Mouse (Mus musculus) Patski (cell line): ENCODE data around the gene Axl. TPM values are rescaled to one million over a fixed set of nuclear protein-coding genes. Genes with fewer than 3 reads are reported as not detected.

Experiments used
- ATAC-seq: fragments of 100-300 bp; one replicate; pipeline ENCODE4 v1.8.0; 2021
- CTCF ChIA-PET: fragments of 350-600 bp; sonication (Branson Sonifier 250); formaldehyde crosslinking; loops from one replicate; lab custom pipeline; 2022; ENCODE audit warnings: inconsistent platforms; lab: Charles Lee
- POLR2A ChIA-PET: fragments of 350-600 bp; sonication (Branson Sonifier 250); formaldehyde crosslinking; loops from one replicate; lab custom pipeline; 2022; ENCODE audit warnings: antibody characterized with exemption, inconsistent platforms; lab: Charles Lee
- DNase-seq: peaks from one replicate; pipeline ENCODE4 v3.0.0-alpha.2; 2011; ENCODE audit warnings: low read depth, low spot score
- H3K27me3 ChIP-seq: fragments of 371-371 bp; one replicate; pipeline ENCODE4 v1.5.1; 2021
- CTCF ChIP-seq: fragments of 100-300 bp; IDR thresholded peaks from one replicate; pipeline ENCODE4 v1.5.1; 2021
- in situ Hi-C: fragments of 300-500 bp; cut with MboI; formaldehyde crosslinking; loops from 3 replicates; pipeline ENCODE4 v1.11.1; 2018; ENCODE audit warnings: low pct_unique_long_range_greater_than_20kb, mixed read lengths
- polyA plus RNA-seq: library from polyadenylated mRNA; unstranded; gene quantifications from one replicate; pipeline ENCODE4 v1.2.3, GENCODE M21; 2021

Gene Axl
- polyA plus RNA-seq, 1 experiment from 2014 or later, result 473 TPM

DNA sequence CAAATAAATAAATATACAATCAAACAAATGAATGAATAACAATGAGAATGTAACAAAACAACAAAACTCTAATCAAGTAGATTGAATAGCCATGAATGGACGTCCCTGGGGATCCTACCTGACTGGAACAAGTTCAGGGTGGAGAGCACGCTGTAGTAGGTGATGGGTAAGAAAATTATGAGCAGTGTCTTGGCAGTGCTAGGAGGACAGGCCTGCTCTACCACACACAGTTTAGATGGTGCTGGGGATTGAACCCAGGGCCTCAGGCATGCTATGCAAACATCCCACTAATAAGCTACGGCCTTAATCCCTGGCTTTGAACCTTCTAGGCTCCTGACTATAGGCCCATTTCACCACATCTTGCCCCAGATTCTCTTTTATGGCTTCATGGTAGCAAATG is 71.0 kb downstream of the Axl start:
- in situ Hi-C loops, result no loop called here
- DNase-seq, result no peak
- CTCF ChIA-PET, result no interaction called here
- POLR2A ChIA-PET, result no interaction called here
- no peaks in the 10 kb centered on the region for H3K27me3 ChIP-seq
- ATAC-seq, result no peak
- no peak for TF ChIP-seq CTCF

DNA sequence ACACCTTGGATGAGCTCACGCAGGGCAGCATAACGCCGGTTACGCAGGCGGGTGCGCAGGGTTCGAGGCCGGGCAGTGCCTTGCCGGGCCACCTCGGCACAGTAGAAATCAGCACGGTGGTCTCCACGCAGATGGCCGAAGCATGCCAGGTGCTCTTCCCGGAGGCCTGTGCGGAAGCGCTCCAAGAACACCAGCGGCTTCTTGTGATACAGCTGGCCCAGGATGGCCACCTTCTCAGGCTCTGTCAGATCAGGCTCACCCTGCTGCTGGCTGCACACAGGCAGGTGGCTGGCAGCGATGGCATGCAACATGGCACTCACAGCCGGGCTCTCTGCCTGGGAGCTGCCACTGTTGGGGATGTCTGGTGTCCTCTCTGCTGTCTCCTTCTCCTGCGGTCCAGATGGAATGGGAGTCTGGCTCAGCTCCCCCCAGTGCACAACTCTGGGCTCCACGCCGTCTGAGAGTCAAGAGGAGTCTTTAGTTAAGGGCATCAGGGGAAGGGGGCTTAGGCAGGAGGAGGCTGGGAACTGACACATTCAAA is 72.7 kb downstream of the Axl start:
- ATAC-seq (no peak), DNase-seq (no peak)
- POLR2A ChIA-PET, result interaction anchor here (0.6 kb wide), 1 partner anchor 89 kb away, joined by 4 read pairs; no protein-coding TSS in a partner anchor
- CTCF ChIA-PET, result no interaction called here
- in situ Hi-C loops, result no loop called here
- TF ChIP-seq CTCF, result no peak
- no peaks in the 10 kb centered on the region for H3K27me3 ChIP-seq

- in situ Hi-C loops, result no loop called here
- DNase-seq, result no peak
Observed at GRCm38 (mm10) chr7:25714581-25714980, 73.9 kb downstream of the Axl start.

GRCm38 (mm10) chr7:25712801-25713200 is 75.7 kb downstream of the Axl start:
- POLR2A ChIA-PET, result interaction anchor here (0.8 kb wide), 1 partner anchor 44 kb away, joined by 3 read pairs; no protein-coding TSS in a partner anchor
- no peaks in the 10 kb centered on the region for H3K27me3 ChIP-seq
- in situ Hi-C loops, result no loop called here
- DNase-seq (no peak), ATAC-seq (no peak)
- CTCF ChIA-PET, result no interaction called here
- no peak for TF ChIP-seq CTCF

More at GRCm38 (mm10) chr7:25714581-25714980, 73.9 kb downstream of the Axl start:
- H3K27me3 ChIP-seq, result no peaks in the 10 kb centered on the region
- no peak for ATAC-seq
- POLR2A ChIA-PET, result no interaction called here
- TF ChIP-seq CTCF, result no peak
- CTCF ChIA-PET, result no interaction called here

DNA sequence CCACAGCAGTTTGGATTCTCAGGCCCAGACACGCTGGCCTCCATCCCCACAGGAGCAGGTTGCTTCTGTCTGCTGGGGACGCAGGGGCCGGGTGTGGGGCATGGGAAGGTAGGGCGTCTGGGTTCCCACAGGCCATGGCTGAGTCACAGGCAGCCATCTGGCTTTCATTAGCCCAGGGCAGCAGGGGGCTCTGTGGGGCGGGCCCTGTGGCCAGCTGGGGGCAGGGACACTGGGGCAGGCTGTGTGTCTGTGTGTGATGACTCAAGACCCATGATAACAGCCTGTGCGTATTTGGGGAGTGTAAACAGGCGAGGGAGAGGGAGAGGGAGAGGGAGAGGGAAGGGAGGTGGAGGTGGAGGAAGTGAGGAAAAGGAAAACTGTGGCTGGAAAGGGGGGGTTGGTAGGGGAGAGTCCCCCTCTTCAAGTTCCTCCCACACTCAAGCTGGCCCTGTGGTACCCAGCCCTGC is 76.7 kb downstream of the Axl start:
- H3K27me3 ChIP-seq, result no peaks in the 10 kb centered on the region
- POLR2A ChIA-PET, result no interaction called here
- in situ Hi-C loops, result no loop called here
- no peak for TF ChIP-seq CTCF
- ATAC-seq (peak; percentile 89), DNase-seq (peak; percentile 89)
- CTCF ChIA-PET, result interaction anchor here (0.7 kb wide), 1 partner anchor 13 kb away, joined by 3 read pairs; no protein-coding TSS in a partner anchor

DNA sequence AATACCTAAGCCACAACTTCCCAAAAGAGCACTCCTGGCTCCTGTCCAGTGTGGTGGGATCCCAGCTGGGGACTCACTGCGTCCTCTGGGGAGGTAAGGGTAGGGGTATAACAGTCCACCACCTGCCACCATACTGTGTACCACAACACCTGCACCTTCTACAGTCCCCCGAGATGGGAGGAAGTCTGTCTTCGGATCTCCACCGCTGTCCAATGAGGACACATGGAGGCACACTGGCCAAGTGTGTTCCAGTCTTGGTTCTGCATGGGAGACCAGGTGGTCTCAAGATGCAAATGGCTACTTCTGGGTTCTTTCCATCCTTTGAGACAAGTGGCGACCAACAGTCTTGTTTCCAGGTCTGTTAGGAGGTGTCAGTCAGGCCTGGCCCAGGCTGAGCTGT is 77.3 kb downstream of the Axl start:
- CTCF ChIA-PET, result no interaction called here
- in situ Hi-C loops, result no loop called here
- POLR2A ChIA-PET, result interaction anchor here (0.6 kb wide), 1 partner anchor 9 kb away, joined by 5 read pairs; no protein-coding TSS in a partner anchor
- TF ChIP-seq CTCF, result no peak
- ATAC-seq, result peak; percentile 6
- no peak for DNase-seq
- H3K27me3 ChIP-seq, result no peaks in the 10 kb centered on the region

GRCm38 (mm10) chr7:25710519-25711130 is 77.9 kb downstream of the Axl start:
- POLR2A ChIA-PET, result interaction anchor here (0.6 kb wide), 1 partner anchor 9 kb away, joined by 5 read pairs; no protein-coding TSS in a partner anchor
- peak; percentile 83 for DNase-seq
- in situ Hi-C loops, result no loop called here

DNA sequence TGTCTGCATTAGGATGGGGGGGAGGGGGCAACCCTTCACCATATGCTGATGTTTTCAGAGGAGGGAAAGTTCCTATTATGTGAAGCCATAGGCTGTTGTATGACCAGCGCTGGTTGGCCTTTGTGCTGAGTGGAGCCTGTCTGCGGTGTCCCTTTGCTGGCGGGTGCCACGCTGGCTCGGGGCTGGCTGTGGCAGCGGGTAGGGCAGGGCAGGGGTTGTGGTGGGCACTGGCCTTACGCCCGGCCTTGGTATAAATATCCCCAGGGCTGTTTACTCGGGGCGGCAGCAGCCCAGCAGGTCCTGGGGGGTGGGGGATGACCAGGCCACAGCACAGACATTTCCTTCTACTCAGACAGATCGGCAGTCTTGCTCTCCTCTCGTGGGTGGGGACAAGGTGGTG is 78.5 kb downstream of the Axl start:
- DNase-seq, result no peak
- TF ChIP-seq CTCF, result no peak
- in situ Hi-C loops, result no loop called here

More at GRCm38 (mm10) chr7:25710519-25711130, 77.9 kb downstream of the Axl start:
- ATAC-seq, result peak; percentile 26
- H3K27me3 ChIP-seq, result no peaks in the 10 kb centered on the region
- CTCF ChIA-PET, result no interaction called here
- TF ChIP-seq CTCF, result no peak

DNA sequence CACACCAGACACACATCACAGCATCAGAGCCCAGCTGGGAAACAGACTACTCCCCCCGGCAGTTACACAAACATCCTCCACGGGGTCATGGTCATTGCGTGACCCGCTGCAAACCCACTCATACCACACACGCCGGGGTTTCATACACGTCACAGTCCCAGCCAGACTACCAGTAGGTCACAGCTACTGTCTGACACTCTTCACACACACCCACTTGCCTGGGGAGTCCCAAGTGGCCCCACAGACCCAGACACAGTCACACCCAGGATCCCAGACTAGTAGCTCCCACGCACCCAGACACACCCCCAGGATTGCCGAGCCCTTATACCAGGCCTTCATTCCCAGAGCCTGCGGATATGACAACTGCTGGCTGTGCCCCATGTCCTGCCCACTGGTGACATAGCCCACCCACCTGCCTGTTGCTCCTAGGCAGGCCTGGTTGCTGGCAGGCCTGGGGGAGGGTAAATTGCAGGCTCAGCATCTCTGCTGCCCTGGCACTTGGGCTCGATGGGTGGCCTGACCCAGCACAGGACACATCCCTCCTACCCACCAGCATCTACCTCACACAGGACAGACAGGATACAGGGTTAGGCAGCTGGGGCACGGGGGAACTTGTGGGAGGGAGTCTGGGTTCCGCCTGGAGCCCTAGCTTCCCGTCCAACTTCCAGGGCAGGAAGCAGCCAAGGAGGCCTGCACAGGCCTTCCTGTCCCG is 80.8 kb downstream of the Axl start:
- ChIA-PET CTCF (interaction anchor here (1.1 to 1.3 kb wide), 2 partner anchors 21 to 23 kb away, joined by 3 read pairs; partner anchors contain the start of gene Tgfb1), POLR2A (no interaction called here)
- in situ Hi-C loops, result no loop called here
- H3K27me3 ChIP-seq, result no peaks in the 10 kb centered on the region
- DNase-seq, result no peak
- no peak for TF ChIP-seq CTCF
- ATAC-seq, result no peak

More for the DNA sequence above, 78.5 kb downstream of the Axl start:
- no peaks in the 10 kb centered on the region for H3K27me3 ChIP-seq
- no peak for ATAC-seq
- CTCF ChIA-PET, result no interaction called here
- POLR2A ChIA-PET, result no interaction called here

Other genes starting within 250 kb of the Axl start
- 0.28 TPM for gene Ceacam2, start 248.8 kb downstream of the Axl start, polyA plus RNA-seq
- not detected for gene Erich4, start 172.8 kb downstream of the Axl start, polyA plus RNA-seq
- gene Dmac2, start 169.3 kb downstream of the Axl start, polyA plus RNA-seq, result 43.3 TPM
- gene B3gnt8, start 162.1 kb downstream of the Axl start, polyA plus RNA-seq, result 0.23 TPM
- 72.5 TPM for gene Bckdha, start 129.7 kb downstream of the Axl start, polyA plus RNA-seq
- gene Exosc5, start 129.5 kb downstream of the Axl start, polyA plus RNA-seq, result 32.9 TPM
- 0.49 TPM for gene Tmem91, start 113.5 kb downstream of the Axl start, polyA plus RNA-seq
- 40.2 TPM for gene B9d2, start 107.9 kb downstream of the Axl start, polyA plus RNA-seq
- 29.7 TPM for gene Tgfb1, start 101.7 kb downstream of the Axl start, polyA plus RNA-seq
- 33.7 TPM for gene Ccdc97, start 69.6 kb downstream of the Axl start, polyA plus RNA-seq
- gene Hnrnpul1, start 33.9 kb downstream of the Axl start, polyA plus RNA-seq, result 123 TPM
- gene Cyp2s1, start 28.2 kb upstream of the Axl start, polyA plus RNA-seq, result 0.42 TPM
- gene Cyp2b10, start 108.9 kb upstream of the Axl start, polyA plus RNA-seq, result not detected